Mouse (Mus musculus): ENCODE data around the gene Adamts20.

DNA sequence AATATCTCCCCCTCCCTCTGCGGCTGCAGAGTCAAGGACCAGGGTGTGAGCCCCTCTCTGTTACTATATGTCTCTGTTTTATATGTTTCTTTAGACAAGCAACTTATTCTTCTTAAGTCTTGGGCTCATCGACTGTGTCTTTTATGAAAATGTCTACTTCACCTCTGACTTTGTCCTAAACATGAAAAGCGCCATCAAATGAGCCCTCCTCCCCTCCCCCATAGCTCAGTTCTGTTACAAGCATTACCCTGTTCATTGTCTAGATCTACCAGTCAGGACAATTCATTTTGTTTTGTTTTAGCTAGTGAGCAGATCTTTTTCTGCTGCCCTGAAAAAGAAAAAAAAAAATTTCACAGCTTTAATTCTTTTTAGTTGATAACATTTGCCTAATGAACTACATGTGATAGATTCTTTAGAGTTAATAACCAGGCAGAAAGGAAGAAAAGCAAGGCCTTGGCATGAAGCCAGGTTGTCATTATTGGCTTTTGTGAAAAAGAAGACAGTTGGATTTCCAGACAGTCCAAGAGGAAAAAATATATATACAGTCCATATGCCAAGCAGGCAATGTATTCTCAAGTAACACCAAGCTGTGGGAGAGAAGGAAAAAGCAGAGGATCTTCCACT is 14.4 kb upstream of the Adamts20 start:
- no peak for TF ChIP-seq CTCF (IDR thresholded peaks at IDR 0.05; ENCODE audit: low read depth, low read length)
- TF ChIP-seq GATA1 (IDR thresholded peaks at IDR 0.05; ENCODE audit: borderline replicate concordance, low read length) = no peak
- no peak for TF ChIP-seq TAL1 (conservative IDR thresholded peaks at IDR 0.05; ENCODE audit: low read depth, low read length)
